Mouse (Mus musculus) limb, embryonic 12.5 days (tissue): ENCODE results near the gene Syn3. TPM values are rescaled to one million over a fixed set of nuclear protein-coding genes. Genes with fewer than 3 reads are reported as not detected.
A peak's percentile ranks its signal among the peaks of the same experiment; 100 is the strongest.

Experiments
- ATAC-seq: fragments of 200-750 bp; cut with Nextera tagmentation; 2 replicates; pipeline ENCODE4 v1.8.0; 2017; ENCODE audit warnings: low read depth, moderate TSS enrichment; ENCODE audit not compliant: insufficient number of reproducible peaks, insufficient read depth, low FRiP score, low TSS enrichment
- H3K27ac ChIP-seq: fragments of 300-500 bp; sonication (generic); 2 replicates; pipeline ENCODE4 v1.5.1; 2016; ENCODE audit warnings: mild to moderate bottlenecking, moderate library complexity
- H3K27me3 ChIP-seq: fragments of 300-500 bp; sonication (generic); 2 replicates; pipeline ENCODE4 v1.6.1; 2016; ENCODE audit warnings: mild to moderate bottlenecking, moderate library complexity
- H3K36me3 ChIP-seq: fragments of 300-500 bp; sonication (generic); 2 replicates; pipeline ENCODE4 v1.6.1; 2016; ENCODE audit warnings: mild to moderate bottlenecking, moderate library complexity
- H3K4me1 ChIP-seq: fragments of 300-500 bp; sonication (generic); replicated peaks from 2 replicates; pipeline ENCODE4 v1.6.1; 2016
- H3K4me2 ChIP-seq: fragments of 300-500 bp; sonication (generic); 2 replicates; pipeline ENCODE4 v1.6.1; 2016; ENCODE audit warnings: mild to moderate bottlenecking, moderate library complexity
- H3K4me3 ChIP-seq: fragments of 300-500 bp; sonication (generic); replicated peaks from 2 replicates; pipeline ENCODE4 v1.5.1; 2016; ENCODE audit warnings: mild to moderate bottlenecking
- H3K9ac ChIP-seq: fragments of 300-500 bp; sonication (generic); replicated peaks from 2 replicates; pipeline ENCODE4 v1.6.1; 2016; ENCODE audit warnings: mild to moderate bottlenecking, moderate library complexity
- H3K9me3 ChIP-seq: fragments of 300-500 bp; sonication (generic); 2 replicates; pipeline ENCODE4 v1.6.1; 2016; ENCODE audit warnings: mild to moderate bottlenecking, moderate library complexity
- WGBS: fragments of 180-500 bp; shearing (Covaris S2); methylation state at CpG from one replicate; pipeline ENCODE4 v1.1.7; 2016; 5-methylcytosine and 5-hydroxymethylcytosine counted together
- polyA plus RNA-seq: library from polyadenylated mRNA; unstranded; fragments of >200 nt; fragmentation: Nextera tagmentation; extraction: Ambion mirVana; gene quantifications from 2 replicates; pipeline ENCODE4 v1.2.1, GENCODE M21; 2016

Gene Syn3
- polyA plus RNA-seq, 1 experiment from 2014 or later, result 4.1 TPM

DNA sequence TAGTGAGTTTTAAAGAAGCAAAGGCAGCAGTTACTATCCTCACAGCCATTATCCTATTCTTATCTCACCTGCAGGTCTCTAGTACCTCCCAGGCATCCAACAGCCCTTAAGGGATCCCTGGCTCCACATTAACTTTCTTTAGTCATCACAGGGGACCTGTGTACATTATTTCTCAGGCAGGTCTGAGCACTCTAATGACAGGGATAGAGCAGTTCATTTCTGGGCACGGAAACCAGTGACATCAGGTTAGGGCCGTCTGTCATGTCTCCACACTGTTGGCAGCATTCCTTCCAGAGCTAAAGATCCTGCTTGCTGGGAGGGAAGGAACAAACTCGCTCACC lies 477.3 kb downstream of the Syn3 start:
- WGBS, result 0% methylated on average over 3 of the region's 3 CpGs
- peaks cover 6% of the 10 kb centered on the region; the same call in 1 of the 2 replicates for H3K36me3 ChIP-seq
- no peaks in the 10 kb centered on the region for H3K9me3 ChIP-seq
- H3K27ac ChIP-seq, result no peak overlapping the region
- no peak overlapping the region for H3K9ac ChIP-seq
- H3K4me1 ChIP-seq, result peaks cover 11% of the 10 kb centered on the region
- H3K4me3 ChIP-seq, result peak overlapping the region; percentile 88
- no peaks in the 10 kb centered on the region for H3K27me3 ChIP-seq
- ATAC-seq, result peak; percentile 33; the same call in 1 of the 2 replicates
- H3K4me2 ChIP-seq, result peak overlapping the region; percentile 74

GRCm38 (mm10) chr10:86018813-86019212 lies 479.9 kb downstream of the Syn3 start:
- H3K4me3 ChIP-seq, result no peak overlapping the region
- H3K27ac ChIP-seq, result no peak overlapping the region
- H3K27me3 ChIP-seq, result no peaks in the 10 kb centered on the region
- WGBS, result 35% methylated on average over 5 of the region's 5 CpGs
- no peak for ATAC-seq
- no peaks in the 10 kb centered on the region for H3K9me3 ChIP-seq
- H3K4me2 ChIP-seq, result no peak overlapping the region
- peaks cover 10% of the 10 kb centered on the region for H3K4me1 ChIP-seq
- no peaks in the 10 kb centered on the region for H3K36me3 ChIP-seq
- no peak overlapping the region for H3K9ac ChIP-seq

GRCm38 (mm10) chr10:86017781-86018180 lies 480.9 kb downstream of the Syn3 start:
- WGBS, result 92% methylated on average over 7 of the region's 7 CpGs
- H3K4me2 ChIP-seq, result no peak overlapping the region
- no peak overlapping the region for H3K9ac ChIP-seq
- no peak for ATAC-seq
- no peaks in the 10 kb centered on the region for H3K9me3 ChIP-seq
- H3K27ac ChIP-seq, result no peak overlapping the region
- no peaks in the 10 kb centered on the region for H3K27me3 ChIP-seq
- no peak overlapping the region for H3K4me3 ChIP-seq
- peaks cover 7% of the 10 kb centered on the region; the same call in 1 of the 2 replicates for H3K4me1 ChIP-seq
- H3K36me3 ChIP-seq, result no peaks in the 10 kb centered on the region

DNA sequence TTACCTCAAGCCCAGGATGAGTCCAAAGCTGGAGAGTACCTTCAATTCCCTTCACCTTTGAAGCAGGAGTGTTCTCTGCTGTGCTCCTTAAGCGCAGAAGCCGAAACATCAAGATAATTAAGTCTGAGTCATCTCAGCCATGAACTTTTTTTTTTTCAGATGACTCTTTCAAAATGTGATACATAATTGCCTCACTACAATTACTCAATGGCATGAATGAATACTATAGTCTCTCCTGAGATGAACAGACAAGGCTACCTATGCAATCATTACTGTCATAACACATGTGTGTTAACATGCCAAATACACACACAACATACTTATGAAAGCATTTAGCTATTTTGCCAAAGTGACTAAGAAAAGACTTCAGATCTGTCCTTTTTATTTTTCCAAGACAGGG lies 486.9 kb downstream of the Syn3 start, which contains the start of gene Bpifc:
Gene Bpifc (minus strand): TSS at position 115 of the 400 bp plus-strand sequence.
- 91% methylated on average over 2 of the region's 2 CpGs for WGBS
- H3K4me2 ChIP-seq, result no peak within 1 kb of the TSS
- H3K4me3 ChIP-seq, result no peak within 1 kb of the TSS

GRCm38 (mm10) chr10:86011172-86011571 lies 487.5 kb downstream of the Syn3 start:
- no peak overlapping the region for H3K9ac ChIP-seq
- no peak overlapping the region for H3K4me3 ChIP-seq
- no peaks in the 10 kb centered on the region for H3K36me3 ChIP-seq
- H3K27ac ChIP-seq, result no peak overlapping the region
- H3K4me2 ChIP-seq, result no peak overlapping the region
- 91% methylated on average over 2 of the region's 2 CpGs for WGBS
- no peaks in the 10 kb centered on the region for H3K4me1 ChIP-seq
- H3K27me3 ChIP-seq, result no peaks in the 10 kb centered on the region
- H3K9me3 ChIP-seq, result no peaks in the 10 kb centered on the region
- no peak for ATAC-seq

More for the DNA sequence above, 486.9 kb downstream of the Syn3 start, which contains the start of gene Bpifc:
- H3K27ac ChIP-seq, result no peak within 1 kb of the TSS
- H3K27me3 ChIP-seq, result no peaks in the 10 kb centered on the region
- no peaks in the 10 kb centered on the region for H3K9me3 ChIP-seq
- no peak within 1 kb of the TSS for H3K9ac ChIP-seq
- no peak for ATAC-seq
- H3K4me1 ChIP-seq, result no peaks in the 10 kb centered on the region
- H3K36me3 ChIP-seq, result no peaks in the 10 kb centered on the region

DNA sequence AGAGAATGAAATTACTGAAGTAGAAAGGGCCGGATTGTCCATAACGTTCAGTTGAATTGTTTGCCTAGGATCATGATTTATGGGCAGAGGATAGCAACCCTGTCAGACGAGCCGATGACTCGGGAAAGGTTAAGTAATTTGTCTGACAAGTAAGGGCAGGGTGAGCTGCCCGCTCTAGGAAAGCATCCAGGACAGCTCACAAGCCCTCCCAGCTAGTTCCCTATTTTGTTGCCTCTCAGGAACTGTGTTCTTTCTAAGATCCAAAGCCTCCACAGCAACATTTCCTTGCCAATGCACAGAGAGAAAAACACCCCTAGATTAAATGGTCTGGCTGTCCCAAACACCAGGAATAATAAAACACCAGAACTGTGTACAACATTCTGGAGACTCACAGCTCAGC lies 488.1 kb downstream of the Syn3 start:
- H3K4me3 ChIP-seq, result no peak overlapping the region
- no peaks in the 10 kb centered on the region for H3K36me3 ChIP-seq
- H3K4me2 ChIP-seq, result no peak overlapping the region
- H3K27ac ChIP-seq, result no peak overlapping the region
- no peak overlapping the region for H3K9ac ChIP-seq
- no peaks in the 10 kb centered on the region for H3K27me3 ChIP-seq
- no peak for ATAC-seq
- H3K4me1 ChIP-seq, result no peaks in the 10 kb centered on the region
- 19% methylated on average over 6 of the region's 6 CpGs for WGBS
- no peaks in the 10 kb centered on the region for H3K9me3 ChIP-seq

GRCm38 (mm10) chr10:86009688-86010087 lies 489.0 kb downstream of the Syn3 start:
- no peak for ATAC-seq
- Histone ChIP-seq H3K9ac (no peak overlapping the region), H3K4me1 (no peaks in the 10 kb centered on the region), H3K36me3 (no peaks in the 10 kb centered on the region), H3K27ac (no peak overlapping the region), H3K4me2 (no peak overlapping the region), H3K9me3 (no peaks in the 10 kb centered on the region), H3K4me3 (no peak overlapping the region), H3K27me3 (no peaks in the 10 kb centered on the region)
- WGBS, result 84% methylated on average over 2 of the region's 2 CpGs

GRCm38 (mm10) chr10:86006455-86006854 lies 492.2 kb downstream of the Syn3 start:
- Histone ChIP-seq H3K9ac (no peak overlapping the region), H3K4me2 (no peak overlapping the region), H3K4me3 (no peak overlapping the region), H3K27me3 (no peaks in the 10 kb centered on the region), H3K36me3 (no peaks in the 10 kb centered on the region), H3K27ac (no peak overlapping the region), H3K9me3 (no peaks in the 10 kb centered on the region), H3K4me1 (no peaks in the 10 kb centered on the region)
- 87% methylated on average over 5 of the region's 5 CpGs for WGBS
- ATAC-seq, result no peak

Other genes starting within 250 kb of the Syn3 start
- 66.3 and 69.4 TPM in 2 replicates for gene Timp3, start 198.5 kb downstream of the Syn3 start, polyA plus RNA-seq
- gene Hsp90b1, start 206.6 kb upstream of the Syn3 start, polyA plus RNA-seq, result 588 and 626 TPM in 2 replicates
- gene Ttc41, start 206.9 kb upstream of the Syn3 start, polyA plus RNA-seq, result 2.1 and 2.5 TPM in 2 replicates